Mouse (Mus musculus) hindbrain, postnatal 0 days (tissue): ENCODE results near the gene Mrpl57. TPM values are rescaled to one million over a fixed set of nuclear protein-coding genes. Genes with fewer than 3 reads are reported as not detected.
"Not testable (repeated sequence)": the region's sequence is repeated elsewhere in the genome, so short reads cannot be mapped to it uniquely, and the experiment has no call there.

ENCODE experiments used
- ATAC-seq: fragments of 200-750 bp; cut with Nextera tagmentation; 2 replicates; pipeline ENCODE4 v1.8.0; 2017; ENCODE audit warnings: mild to moderate bottlenecking, moderate TSS enrichment, moderate library complexity
- DNase-seq: peaks from one replicate; pipeline ENCODE4 v3.0.0-alpha.2; 2015; ENCODE audit warnings: low spot score
- H3K27ac ChIP-seq: fragments of 300-500 bp; sonication (generic); 2 replicates; pipeline ENCODE4 v1.5.1; 2014; ENCODE audit warnings: mild to moderate bottlenecking
- H3K27me3 ChIP-seq: fragments of 300-500 bp; sonication (generic); 2 replicates; pipeline ENCODE4 v1.6.1; 2014; ENCODE audit warnings: low read length, mixed read lengths; ENCODE audit not compliant: insufficient read depth
- H3K36me3 ChIP-seq: fragments of 300-500 bp; sonication (generic); 2 replicates; pipeline ENCODE4 v1.6.1; 2014; ENCODE audit warnings: low read length, mixed read lengths; ENCODE audit not compliant: insufficient read depth
- H3K4me1 ChIP-seq: fragments of 300-500 bp; sonication (generic); 2 replicates; pipeline ENCODE4 v1.6.1; 2014; ENCODE audit warnings: antibody characterized with exemption, low read length, mixed read lengths; ENCODE audit not compliant: insufficient read depth
- H3K4me2 ChIP-seq: fragments of 300-500 bp; sonication (generic); 2 replicates; pipeline ENCODE4 v1.6.1; 2014; ENCODE audit warnings: low read depth, mild to moderate bottlenecking, low read length, moderate library complexity, mixed read lengths
- H3K4me3 ChIP-seq: fragments of 300-500 bp; sonication (generic); 2 replicates; pipeline ENCODE4 v1.5.1; 2014; ENCODE audit warnings: low read length
- H3K9ac ChIP-seq: fragments of 300-500 bp; sonication (generic); replicated peaks from 2 replicates; pipeline ENCODE4 v1.6.1; 2014; ENCODE audit warnings: mild to moderate bottlenecking, low read length, moderate library complexity, mixed read lengths
- H3K9me3 ChIP-seq: fragments of 300-500 bp; sonication (generic); 2 replicates; pipeline ENCODE4 v1.6.1; 2016; ENCODE audit warnings: low read length, mixed read lengths
- CTCF ChIP-seq: IDR thresholded peaks from 2 replicates; pipeline ENCODE4 v1.5.1; 2016; ENCODE audit warnings: antibody characterized with exemption, control low read depth, low read depth
- WGBS: fragments of 180-500 bp; shearing (Covaris S2); extraction: QIAGEN DNeasy Blood & Tissue Kit; methylation state at CpG from one replicate; pipeline ENCODE4 v1.1.7; 2014; 5-methylcytosine and 5-hydroxymethylcytosine counted together
- polyA plus RNA-seq: library from polyadenylated mRNA; unstranded; fragments of >200 nt; fragmentation: Nextera tagmentation; extraction: Ambion mirVana; gene quantifications from 2 replicates; pipeline ENCODE4 v1.2.1, GENCODE M21; 2015
- total RNA-seq: library from RNA; depleted of rRNA; stranded (reverse); fragments of >200 nt; gene quantifications from 2 replicates; pipeline ENCODE4 v1.2.3, GENCODE M21; 2014

Gene Mrpl57
- total and polyA plus RNA-seq, 2 experiments from 2014 or later, result 89.8 to 216 TPM

GRCm38 (mm10) chr14:57852961-57853360 is 26.9 kb downstream of the Mrpl57 start:
- ATAC-seq, result no peak
- Histone ChIP-seq H3K4me2 (no peak overlapping the region), H3K27ac (no peak overlapping the region), H3K36me3 (no peaks in the 10 kb centered on the region; the same call in 1 of the 2 replicates), H3K4me1 (no peaks in the 10 kb centered on the region), H3K9me3 (no peaks in the 10 kb centered on the region), H3K4me3 (no peak overlapping the region), H3K9ac (no peak overlapping the region), H3K27me3 (no peaks in the 10 kb centered on the region)
- no peak for TF ChIP-seq CTCF
- 77% methylated on average over 2 of the region's 2 CpGs for WGBS
- DNase-seq, result no peak

- not testable (repeated sequence) for H3K27ac ChIP-seq, H3K9me3 ChIP-seq, H3K9ac ChIP-seq, ATAC-seq, H3K4me3 ChIP-seq, H3K36me3 ChIP-seq, H3K27me3 ChIP-seq, H3K4me2 ChIP-seq, H3K4me1 ChIP-seq, DNase-seq
Measured at GRCm38 (mm10) chr14:57856037-57856436, 30.0 kb downstream of the Mrpl57 start.

- Histone ChIP-seq H3K36me3 (peaks cover 5% of the 10 kb centered on the region; the same call in 1 of the 2 replicates), H3K27me3 (no peaks in the 10 kb centered on the region), H3K4me1 (no peaks in the 10 kb centered on the region), H3K27ac (no peak overlapping the region), H3K4me2 (no peak overlapping the region), H3K9me3 (no peaks in the 10 kb centered on the region), H3K4me3 (no peak overlapping the region), H3K9ac (no peak overlapping the region)
- no peak for TF ChIP-seq CTCF
- 95% methylated on average over 2 of the region's 2 CpGs for WGBS
- ATAC-seq (no peak), DNase-seq (no peak)
Measured at GRCm38 (mm10) chr14:57858601-57859000, 32.6 kb downstream of the Mrpl57 start.

- Histone ChIP-seq H3K27me3 (no peaks in the 10 kb centered on the region), H3K9ac (no peak overlapping the region), H3K9me3 (no peaks in the 10 kb centered on the region), H3K4me2 (no peak overlapping the region), H3K4me3 (no peak overlapping the region), H3K36me3 (peaks cover 12% of the 10 kb centered on the region), H3K27ac (no peak overlapping the region), H3K4me1 (no peaks in the 10 kb centered on the region)
- ATAC-seq (no peak), DNase-seq (peak; percentile 10)
- no peak for TF ChIP-seq CTCF
Measured at GRCm38 (mm10) chr14:57859520-57859919, 33.5 kb downstream of the Mrpl57 start.

- no peak overlapping the region for H3K27ac ChIP-seq
- no peak overlapping the region for H3K4me3 ChIP-seq
- peaks cover 16% of the 10 kb centered on the region for H3K36me3 ChIP-seq
- no peak for TF ChIP-seq CTCF
- ATAC-seq, result no peak
- no peak overlapping the region for H3K9ac ChIP-seq
- whole genome bisulfite sequencing, result 87% methylated on average over 4 of the region's 4 CpGs
- H3K4me1 ChIP-seq, result no peaks in the 10 kb centered on the region
- no peak for DNase-seq
- no peak overlapping the region for H3K4me2 ChIP-seq
- no peaks in the 10 kb centered on the region for H3K27me3 ChIP-seq
- no peaks in the 10 kb centered on the region for H3K9me3 ChIP-seq
Measured at GRCm38 (mm10) chr14:57861987-57862412, 36.0 kb downstream of the Mrpl57 start.

- no peak overlapping the region for H3K9ac ChIP-seq
- no peak for ATAC-seq
- H3K27me3 ChIP-seq, result no peaks in the 10 kb centered on the region
- no peaks in the 10 kb centered on the region for H3K9me3 ChIP-seq
- no peak overlapping the region for H3K4me2 ChIP-seq
- WGBS, result 73% methylated on average over 2 of the region's 2 CpGs
- no peak for TF ChIP-seq CTCF
- H3K4me1 ChIP-seq, result no peaks in the 10 kb centered on the region
- no peak overlapping the region for H3K4me3 ChIP-seq
- DNase-seq, result no peak
- no peak overlapping the region for H3K27ac ChIP-seq
- H3K36me3 ChIP-seq, result peaks cover 16% of the 10 kb centered on the region
Measured at GRCm38 (mm10) chr14:57863129-57863528, 37.1 kb downstream of the Mrpl57 start.

GRCm38 (mm10) chr14:57865256-57865655 is 39.2 kb downstream of the Mrpl57 start:
- TF ChIP-seq CTCF, result no peak
- no peak for DNase-seq

More at GRCm38 (mm10) chr14:57865256-57865655, 39.2 kb downstream of the Mrpl57 start:
- H3K4me1 ChIP-seq, result no peaks in the 10 kb centered on the region
- no peak overlapping the region for H3K27ac ChIP-seq
- H3K9me3 ChIP-seq, result no peaks in the 10 kb centered on the region
- WGBS, result 80% methylated on average over 3 of the region's 3 CpGs
- H3K27me3 ChIP-seq, result no peaks in the 10 kb centered on the region
- no peak for ATAC-seq
- H3K4me3 ChIP-seq, result no peak overlapping the region
- H3K9ac ChIP-seq, result no peak overlapping the region
- peaks cover 16% of the 10 kb centered on the region for H3K36me3 ChIP-seq
- no peak overlapping the region for H3K4me2 ChIP-seq
